Mouse (Mus musculus): ENCODE measurements around the gene Cabp1. TPM values are rescaled to one million over a fixed set of nuclear protein-coding genes. Genes with fewer than 3 reads are reported as not detected.

Cabp1 gene
- polyA plus RNA-seq (2014; fragmentation: Nextera tagmentation; extraction: Ambion mirVana) = 1.2 and 1.9 TPM in 2 replicates

DNA sequence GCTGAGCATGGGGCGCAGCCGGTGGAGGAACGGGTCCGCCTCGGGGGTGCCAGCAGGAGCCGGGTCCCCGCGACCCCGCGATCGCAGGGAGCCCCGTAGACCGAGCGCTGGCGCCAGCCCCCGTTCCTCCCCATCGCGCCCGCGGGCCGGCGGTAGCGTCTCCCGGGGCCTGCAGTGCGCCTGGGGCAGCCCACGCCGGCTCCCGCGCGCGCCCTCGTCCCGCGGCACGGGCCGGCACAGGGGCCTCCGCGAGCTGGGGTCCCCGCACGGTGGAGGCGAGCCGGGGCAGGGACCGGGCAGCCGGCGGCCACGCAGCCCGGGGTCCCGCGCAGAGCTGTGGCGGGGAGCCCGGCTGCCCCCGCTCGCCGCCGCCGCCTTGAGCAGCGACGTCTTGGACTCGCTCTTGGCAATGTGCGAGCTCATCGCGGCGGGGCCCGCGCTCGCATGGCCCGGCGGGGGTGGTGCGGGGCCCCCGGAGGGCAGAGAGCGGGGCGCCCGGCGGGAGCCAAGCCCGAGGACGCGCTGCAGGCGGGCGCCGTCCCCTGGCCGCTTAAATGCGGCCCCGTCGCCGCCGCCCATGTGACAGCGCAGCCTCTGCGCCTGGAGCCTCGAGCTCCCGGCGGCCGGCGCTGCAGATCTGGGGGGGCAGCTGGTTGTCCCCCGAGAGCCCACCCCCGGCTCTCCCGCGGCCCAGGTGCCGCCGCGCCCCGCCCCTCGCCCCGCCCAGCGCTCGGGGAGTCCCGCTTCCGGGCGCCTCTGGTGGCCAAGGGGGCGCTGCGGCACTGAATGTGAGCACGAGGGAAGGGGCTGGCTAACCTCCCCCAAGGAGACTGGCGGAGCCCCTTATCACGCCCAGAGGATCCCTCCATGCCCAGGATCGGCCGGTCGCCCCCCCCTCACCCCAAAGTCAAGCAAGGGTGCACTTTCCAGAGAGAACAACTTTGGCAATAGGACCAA lies at the start of gene Cabp1:
TSS of gene Cabp1 (minus strand) at position 713 of the 957 bp plus-strand sequence.
- no peaks in the 10 kb centered on the region for H3K36me3 ChIP-seq (ENCODE audit: control insufficient read depth, insufficient read depth, low read length)
- peaks cover 22% of the 10 kb centered on the region for H3K27me3 ChIP-seq (ENCODE audit: control insufficient read depth, insufficient read depth, low read length)
- H3K4me3 ChIP-seq (ENCODE audit: low read depth, low read length) = peak within 1 kb of the TSS; percentile 54
- under 1% methylated on average over 81 of the region's 116 CpGs for WGBS
- H3K9me3 ChIP-seq (ENCODE audit: control insufficient read depth, low read length) = no peaks in the 10 kb centered on the region
- H3K4me1 ChIP-seq (ENCODE audit: control insufficient read depth, insufficient read depth, low read length) = peaks cover 30% of the 10 kb centered on the region
- H3K27ac ChIP-seq (replicated peaks; ENCODE audit: low read depth, low read length) = no peak within 1 kb of the TSS
- ATAC-seq (ENCODE audit: insufficient number of reproducible peaks, low FRiP score, low TSS enrichment, low read depth) (no peak; the same call in 1 of the 2 replicates), DNase-seq (ENCODE audit: low spot score) (peak; percentile 82)
- H3K9ac ChIP-seq (ENCODE audit: low read length) = peak within 1 kb of the TSS; percentile 55
- H3K4me2 ChIP-seq (ENCODE audit: low read depth, severe bottlenecking) = peak within 1 kb of the TSS; percentile 100

DNA sequence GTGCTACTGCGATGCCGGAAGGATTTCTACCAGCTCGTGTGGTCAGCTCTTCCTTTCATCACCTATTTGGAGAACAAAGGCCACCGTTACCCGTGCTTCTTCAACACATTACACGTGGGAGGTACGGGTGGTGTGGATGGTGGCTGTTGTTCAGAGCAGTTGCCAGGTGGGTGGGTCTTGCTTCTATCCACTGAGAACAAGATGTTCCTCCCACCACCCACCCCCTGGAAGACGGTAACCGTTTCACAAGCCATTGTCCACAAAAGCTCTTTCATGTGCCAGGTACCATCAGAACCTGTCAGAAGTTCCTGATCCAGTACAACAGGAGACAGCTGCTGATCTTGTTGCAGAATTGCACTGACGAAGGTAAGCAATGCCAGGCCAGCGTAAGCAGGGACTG lies 46.0 kb upstream of the Cabp1 start:
- H3K27ac ChIP-seq (replicated peaks; ENCODE audit: low read depth, low read length) = no peak overlapping the region
- no peak for ATAC-seq (ENCODE audit: insufficient number of reproducible peaks, low FRiP score, low TSS enrichment, low read depth)
- WGBS = 84% methylated on average over 11 of the region's 11 CpGs
- no peak overlapping the region for H3K4me3 ChIP-seq (ENCODE audit: low read depth, low read length)
- no peak overlapping the region for H3K9ac ChIP-seq (ENCODE audit: low read length)
- H3K36me3 ChIP-seq (ENCODE audit: control insufficient read depth, insufficient read depth, low read length) = peaks cover 37% of the 10 kb centered on the region
- peaks cover 7% of the 10 kb centered on the region for H3K4me1 ChIP-seq (ENCODE audit: control insufficient read depth, insufficient read depth, low read length)
- H3K4me2 ChIP-seq (ENCODE audit: low read depth, severe bottlenecking) = no peak overlapping the region
- H3K9me3 ChIP-seq (ENCODE audit: control insufficient read depth, low read length) = no peaks in the 10 kb centered on the region
- DNase-seq (ENCODE audit: low spot score) = no peak
- H3K27me3 ChIP-seq (ENCODE audit: control insufficient read depth, insufficient read depth, low read length) = no peaks in the 10 kb centered on the region

DNA sequence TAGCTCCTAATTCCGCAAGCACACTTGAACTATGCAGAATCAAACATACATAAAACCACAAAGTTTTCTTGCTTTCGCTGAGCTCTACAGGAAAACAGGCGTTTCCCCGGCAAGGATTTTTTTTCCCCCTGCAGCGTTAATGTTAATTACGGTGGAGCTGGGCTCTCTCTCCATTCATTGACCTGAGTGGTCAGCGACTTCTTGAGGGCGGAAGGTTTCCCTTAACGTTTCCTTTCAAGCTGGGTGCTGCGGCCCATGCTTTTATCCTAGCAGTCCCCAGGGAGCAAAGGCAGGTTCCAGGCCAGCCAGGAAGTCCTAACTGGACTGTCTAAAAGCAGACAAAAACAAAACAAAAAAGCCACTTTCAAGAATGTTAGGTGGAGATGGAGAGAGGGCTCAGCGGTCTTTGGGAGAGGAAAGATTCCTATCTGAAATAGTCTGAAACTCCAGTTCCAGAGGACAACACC lies 44.6 kb upstream of the Cabp1 start:
- Histone ChIP-seq H3K4me1 (ENCODE audit: control insufficient read depth, insufficient read depth, low read length) (peaks cover 10% of the 10 kb centered on the region), H3K9me3 (ENCODE audit: control insufficient read depth, low read length) (no peaks in the 10 kb centered on the region), H3K36me3 (ENCODE audit: control insufficient read depth, insufficient read depth, low read length) (peaks cover 24% of the 10 kb centered on the region), H3K9ac (ENCODE audit: low read length) (no peak overlapping the region; the same call in 1 of the 2 replicates), H3K4me3 (ENCODE audit: low read depth, low read length) (peak overlapping the region; percentile 94), H3K27ac (replicated peaks; ENCODE audit: low read depth, low read length) (no peak overlapping the region), H3K4me2 (ENCODE audit: low read depth, severe bottlenecking) (peak overlapping the region; percentile 84), H3K27me3 (ENCODE audit: control insufficient read depth, insufficient read depth, low read length) (0 out of 2 replicates have a peak, but pooled peaks cover 3% of the 10 kb centered on the region)
- peak; percentile 30 for DNase-seq (ENCODE audit: low spot score)
- no peak for ATAC-seq (ENCODE audit: insufficient number of reproducible peaks, low FRiP score, low TSS enrichment, low read depth)
- WGBS = 6% methylated on average over 11 of the region's 11 CpGs

DNA sequence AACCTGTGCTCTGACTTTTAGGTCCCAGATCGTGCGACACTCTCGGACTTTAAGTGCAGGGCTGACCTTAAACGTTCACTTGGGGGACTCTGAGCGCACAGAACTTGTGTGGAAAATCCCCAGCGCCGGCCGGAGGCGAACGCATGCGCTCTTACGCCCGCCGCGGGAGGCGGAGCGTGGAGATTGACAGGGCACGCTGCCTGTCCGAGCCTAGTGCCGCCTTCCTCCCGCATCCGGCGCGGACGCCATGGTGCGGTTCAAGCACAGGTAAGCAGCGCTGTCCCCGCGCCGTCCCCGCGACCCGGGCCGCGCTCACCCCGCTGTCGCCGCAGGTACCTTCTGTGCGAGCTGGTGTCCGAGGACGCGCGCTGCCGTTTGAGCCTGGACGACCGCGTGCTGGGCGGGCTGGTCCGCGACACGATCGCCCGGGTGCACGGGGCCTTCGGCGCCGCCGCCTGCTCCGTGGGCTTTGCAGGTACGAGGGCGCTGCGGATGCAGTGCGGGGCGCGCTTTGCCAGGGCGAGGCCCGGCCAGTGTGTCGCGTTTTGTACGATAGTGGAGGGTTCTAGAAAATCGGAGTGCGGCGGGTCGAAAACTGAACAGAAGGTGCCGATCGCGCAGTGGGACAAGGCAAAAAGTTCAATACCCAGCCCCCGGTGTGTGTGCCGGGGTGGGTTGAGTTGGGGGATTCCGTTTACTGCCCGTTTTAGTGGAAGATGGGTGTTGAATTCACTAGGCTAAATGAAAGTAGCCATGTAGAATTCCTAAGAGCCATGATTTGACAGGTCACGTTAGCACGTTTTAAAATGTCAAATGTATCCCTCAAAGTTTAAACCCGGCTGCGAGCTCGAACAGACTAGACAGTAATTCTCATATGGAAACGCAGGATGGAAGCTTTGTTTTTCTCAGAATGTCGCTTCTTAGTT lies 43.9 kb upstream of the Cabp1 start:
- under 1% methylated on average over 88 of the region's 88 CpGs for WGBS
- peak; percentile 93 for DNase-seq (ENCODE audit: low spot score)
- peak overlapping the region; percentile 94 for H3K4me3 ChIP-seq (ENCODE audit: low read depth, low read length)
- peaks cover 18% of the 10 kb centered on the region for H3K36me3 ChIP-seq (ENCODE audit: control insufficient read depth, insufficient read depth, low read length)
- peaks cover 10% of the 10 kb centered on the region for H3K4me1 ChIP-seq (ENCODE audit: control insufficient read depth, insufficient read depth, low read length)
- ATAC-seq (ENCODE audit: insufficient number of reproducible peaks, low FRiP score, low TSS enrichment, low read depth) = peak; percentile 69; the same call in 1 of the 2 replicates
- H3K4me2 ChIP-seq (ENCODE audit: low read depth, severe bottlenecking) = peak overlapping the region; percentile 84
- peak overlapping the region; percentile 74 for H3K9ac ChIP-seq (ENCODE audit: low read length)
- 0 out of 2 replicates have a peak, but pooled peaks cover 3% of the 10 kb centered on the region for H3K27me3 ChIP-seq (ENCODE audit: control insufficient read depth, insufficient read depth, low read length)
- H3K9me3 ChIP-seq (ENCODE audit: control insufficient read depth, low read length) = no peaks in the 10 kb centered on the region
- H3K27ac ChIP-seq (replicated peaks; ENCODE audit: low read depth, low read length) = 0 out of 2 replicates have a peak overlapping the region, but pooled peaks have one; percentile 18

DNA sequence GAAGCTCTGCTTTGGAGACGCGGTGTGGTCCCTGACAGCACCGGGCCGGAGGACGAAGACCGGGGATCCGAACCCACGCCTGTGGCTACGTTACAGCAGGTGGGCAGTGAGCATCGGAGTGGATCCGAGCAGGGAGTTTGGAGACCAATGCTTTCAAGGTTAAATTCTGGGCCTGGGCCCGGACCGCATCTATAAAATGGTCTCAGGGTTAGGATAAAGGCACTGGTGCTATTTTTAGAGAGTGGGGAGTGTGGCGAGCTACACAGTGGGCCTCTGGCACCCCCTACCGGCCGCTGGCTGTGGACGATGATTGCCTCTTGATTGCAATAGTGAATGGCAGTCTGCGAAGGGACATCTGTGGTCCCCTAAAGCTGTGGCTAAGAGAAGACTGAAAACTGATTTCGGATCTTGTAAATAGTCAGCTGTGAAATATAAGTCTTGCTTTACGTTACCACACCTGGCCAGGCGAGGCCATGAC lies 41.6 kb upstream of the Cabp1 start, which contains the start of gene Pop5:
TSS of gene Pop5 (plus strand) at position 51 of the 478 bp plus-strand sequence.
- Histone ChIP-seq H3K9me3 (ENCODE audit: control insufficient read depth, low read length) (no peaks in the 10 kb centered on the region), H3K27me3 (ENCODE audit: control insufficient read depth, insufficient read depth, low read length) (0 out of 2 replicates have a peak, but pooled peaks cover 3% of the 10 kb centered on the region), H3K4me3 (ENCODE audit: low read depth, low read length) (peak within 1 kb of the TSS; percentile 49), H3K4me1 (ENCODE audit: control insufficient read depth, insufficient read depth, low read length) (peaks cover 10% of the 10 kb centered on the region), H3K27ac (replicated peaks; ENCODE audit: low read depth, low read length) (peak within 1 kb of the TSS; percentile 36; the same call in 1 of the 2 replicates), H3K36me3 (ENCODE audit: control insufficient read depth, insufficient read depth, low read length) (peaks cover 5% of the 10 kb centered on the region), H3K4me2 (ENCODE audit: low read depth, severe bottlenecking) (peak within 1 kb of the TSS; percentile 93), H3K9ac (ENCODE audit: low read length) (peak within 1 kb of the TSS; percentile 60)
- peak; percentile 97 for DNase-seq (ENCODE audit: low spot score)
- peak; percentile 33; the same call in 1 of the 2 replicates for ATAC-seq (ENCODE audit: insufficient number of reproducible peaks, low FRiP score, low TSS enrichment, low read depth)
- WGBS = 2% methylated on average over 21 of the region's 21 CpGs

DNA sequence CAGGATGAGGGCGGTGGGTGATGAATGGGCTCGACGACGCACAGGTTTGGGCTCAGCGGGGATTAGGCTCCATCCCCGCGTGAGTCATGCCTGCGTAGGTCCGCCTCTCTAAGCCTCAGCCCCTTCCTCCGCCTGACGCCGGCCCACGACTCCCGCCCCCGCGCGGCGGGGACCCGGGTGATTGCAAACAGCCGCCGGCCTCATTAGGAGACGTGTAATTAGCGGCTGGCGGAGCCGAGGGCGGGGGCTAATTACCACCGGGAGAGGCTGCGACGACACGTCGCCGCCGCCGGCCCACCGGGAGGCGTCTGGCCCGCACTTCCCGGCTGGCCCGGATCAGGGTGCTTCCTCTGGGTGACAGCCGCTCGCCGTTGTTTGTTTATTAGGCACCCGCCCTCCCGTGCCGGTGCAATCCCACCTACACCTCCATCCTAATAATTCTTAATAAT lies 41.2 kb upstream of the Cabp1 start:
- H3K9me3 ChIP-seq (ENCODE audit: control insufficient read depth, low read length) = no peaks in the 10 kb centered on the region
- 1% methylated on average over 44 of the region's 45 CpGs for whole genome bisulfite sequencing
- 0 out of 2 replicates have a peak, but pooled peaks have one; percentile 58 for ATAC-seq (ENCODE audit: insufficient number of reproducible peaks, low FRiP score, low TSS enrichment, low read depth)
- peak overlapping the region; percentile 36; the same call in 1 of the 2 replicates for H3K27ac ChIP-seq (replicated peaks; ENCODE audit: low read depth, low read length)
- peak; percentile 68 for DNase-seq (ENCODE audit: low spot score)
- H3K4me3 ChIP-seq (ENCODE audit: low read depth, low read length) = peak overlapping the region; percentile 49
- peak overlapping the region; percentile 93 for H3K4me2 ChIP-seq (ENCODE audit: low read depth, severe bottlenecking)
- H3K4me1 ChIP-seq (ENCODE audit: control insufficient read depth, insufficient read depth, low read length) = peaks cover 10% of the 10 kb centered on the region
- H3K36me3 ChIP-seq (ENCODE audit: control insufficient read depth, insufficient read depth, low read length) = peaks cover under 1% of the 10 kb centered on the region
- peak overlapping the region; percentile 60 for H3K9ac ChIP-seq (ENCODE audit: low read length)
- 0 out of 2 replicates have a peak, but pooled peaks cover 3% of the 10 kb centered on the region for H3K27me3 ChIP-seq (ENCODE audit: control insufficient read depth, insufficient read depth, low read length)

DNA sequence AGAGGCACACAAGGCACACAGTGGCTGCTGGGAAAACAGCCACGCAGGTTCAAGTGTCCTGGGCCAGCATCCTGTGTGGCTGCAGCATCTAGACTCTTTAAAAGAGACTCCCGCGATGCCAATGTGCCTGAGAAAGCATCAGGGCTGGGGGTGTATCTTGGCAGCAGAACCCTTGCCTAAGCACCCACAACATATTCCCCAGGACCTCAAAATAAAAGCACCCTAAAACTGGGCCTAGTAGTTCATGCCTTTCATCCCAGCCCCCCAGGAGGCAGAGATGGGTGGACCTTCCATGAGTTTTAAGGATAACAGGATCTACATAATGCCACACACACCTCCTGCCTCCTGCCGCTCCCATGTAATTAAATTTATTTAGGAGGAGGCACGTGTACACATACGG lies 40.3 kb upstream of the Cabp1 start:
- H3K36me3 ChIP-seq (ENCODE audit: control insufficient read depth, insufficient read depth, low read length) = no peaks in the 10 kb centered on the region
- no peak overlapping the region for H3K27ac ChIP-seq (replicated peaks; ENCODE audit: low read depth, low read length)
- H3K4me3 ChIP-seq (ENCODE audit: low read depth, low read length) = no peak overlapping the region
- peaks cover 10% of the 10 kb centered on the region for H3K4me1 ChIP-seq (ENCODE audit: control insufficient read depth, insufficient read depth, low read length)
- H3K9ac ChIP-seq (ENCODE audit: low read length) = no peak overlapping the region
- no peak overlapping the region for H3K4me2 ChIP-seq (ENCODE audit: low read depth, severe bottlenecking)
- ATAC-seq (ENCODE audit: insufficient number of reproducible peaks, low FRiP score, low TSS enrichment, low read depth) = no peak
- no peaks in the 10 kb centered on the region for H3K9me3 ChIP-seq (ENCODE audit: control insufficient read depth, low read length)
- DNase-seq (ENCODE audit: low spot score) = no peak
- WGBS = 33% methylated on average over 6 of the region's 6 CpGs
- 0 out of 2 replicates have a peak, but pooled peaks cover 3% of the 10 kb centered on the region for H3K27me3 ChIP-seq (ENCODE audit: control insufficient read depth, insufficient read depth, low read length)
